Mouse (Mus musculus) cerebellum, adult 2 months (tissue): ENCODE results near the gene Bcas3.
A peak's percentile ranks its signal among the peaks of the same experiment; 100 is the strongest.

Experiments
- CTCF ChIP-seq: fragments of 200-500 bp; IDR thresholded peaks from 2 replicates; pipeline ENCODE4 v1.5.1; 2011; ENCODE audit warnings: low read depth, mild to moderate bottlenecking, control low read depth, low read length, moderate library complexity, borderline replicate concordance; ENCODE audit not compliant: insufficient read depth
- POLR2A ChIP-seq: fragments of 200-500 bp; IDR thresholded peaks from 2 replicates; pipeline ENCODE4 v1.6.1; 2011; ENCODE audit warnings: low read length, control low read depth, borderline replicate concordance; ENCODE audit not compliant: insufficient read depth

GRCm38 (mm10) chr11:85329167-85329894, 23.6 kb upstream of the Bcas3 start:
- no peak for TF ChIP-seq CTCF
- peak; percentile 55; the same call in 1 of the 2 replicates for TF ChIP-seq POLR2A
